Mouse (Mus musculus) embryonic facial prominence, embryonic 15.5 days (tissue): ENCODE measurements around the gene Igsf11. TPM values are rescaled to one million over a fixed set of nuclear protein-coding genes. Genes with fewer than 3 reads are reported as not detected.

Experiments used
- ATAC-seq: fragments of 200-750 bp; cut with Nextera tagmentation; 2 replicates; pipeline ENCODE4 v1.8.0; 2017; ENCODE audit warnings: low read depth, moderate TSS enrichment; ENCODE audit not compliant: insufficient number of reproducible peaks, low FRiP score, low TSS enrichment
- H3K27ac ChIP-seq: fragments of 300-500 bp; sonication (generic); replicated peaks from 2 replicates; pipeline ENCODE4 v1.5.1; 2015; ENCODE audit warnings: mild to moderate bottlenecking, inconsistent platforms
- H3K27me3 ChIP-seq: fragments of 300-500 bp; sonication (generic); 2 replicates; pipeline ENCODE4 v1.6.1; 2015; ENCODE audit warnings: inconsistent platforms
- H3K36me3 ChIP-seq: fragments of 300-500 bp; sonication (generic); 2 replicates; pipeline ENCODE4 v1.6.1; 2015; ENCODE audit warnings: mild to moderate bottlenecking, inconsistent platforms
- H3K4me1 ChIP-seq: fragments of 300-500 bp; sonication (generic); 2 replicates; pipeline ENCODE4 v1.6.1; 2015; ENCODE audit warnings: inconsistent platforms
- H3K4me2 ChIP-seq: fragments of 300-500 bp; sonication (generic); replicated peaks from 2 replicates; pipeline ENCODE4 v1.6.1; 2015; ENCODE audit warnings: mild to moderate bottlenecking, inconsistent platforms
- H3K4me3 ChIP-seq: fragments of 300-500 bp; sonication (generic); replicated peaks from 2 replicates; pipeline ENCODE4 v1.5.1; 2015; ENCODE audit warnings: mild to moderate bottlenecking, inconsistent platforms
- H3K9ac ChIP-seq: fragments of 300-500 bp; sonication (generic); 2 replicates; pipeline ENCODE4 v1.6.1; 2015; ENCODE audit warnings: inconsistent platforms
- H3K9me3 ChIP-seq: fragments of 300-500 bp; sonication (generic); replicated peaks from 2 replicates; pipeline ENCODE4 v1.6.1; 2016; ENCODE audit warnings: inconsistent platforms
- WGBS: fragments of 180-500 bp; shearing (Covaris S2); methylation state at CpG from one replicate; pipeline ENCODE4 v1.1.7; 2015; 5-methylcytosine and 5-hydroxymethylcytosine counted together
- polyA plus RNA-seq: library from polyadenylated mRNA; unstranded; fragments of >200 nt; fragmentation: Nextera tagmentation; extraction: Ambion mirVana; gene quantifications from 2 replicates; pipeline ENCODE4 v1.2.1, GENCODE M21; 2015

The Igsf11 gene
- polyA plus RNA-seq, 1 experiment from 2014 or later: 0.87 TPM

DNA sequence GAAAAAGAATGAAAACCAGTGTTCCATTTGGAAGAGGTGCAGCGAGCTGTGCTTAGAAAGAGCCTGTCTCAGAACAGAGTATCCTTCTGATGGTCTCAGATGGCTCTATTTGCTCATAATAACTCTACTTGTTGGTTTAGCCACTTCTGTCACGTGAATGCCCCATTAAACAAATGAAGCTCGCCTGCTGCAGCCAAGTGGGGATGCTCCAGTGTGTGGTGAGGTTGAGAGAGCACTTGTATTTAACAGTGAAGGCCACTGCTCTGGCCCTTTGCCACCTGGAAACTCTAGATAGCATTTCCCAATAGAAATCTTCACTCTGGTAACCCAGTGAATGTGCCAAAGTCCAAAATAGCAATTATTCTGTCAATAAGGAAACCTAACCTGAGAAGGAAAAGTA lies 92.9 kb downstream of the Igsf11 start:
- Histone ChIP-seq H3K27me3 (no peaks in the 10 kb centered on the region), H3K4me3 (no peak overlapping the region), H3K9me3 (no peaks in the 10 kb centered on the region), H3K9ac (no peak overlapping the region), H3K27ac (no peak overlapping the region), H3K4me2 (no peak overlapping the region), H3K36me3 (no peaks in the 10 kb centered on the region), H3K4me1 (0 out of 2 replicates have a peak, but pooled peaks cover 2% of the 10 kb centered on the region)
- 49% methylated on average over 3 of the region's 3 CpGs for WGBS
- no peak for ATAC-seq

DNA sequence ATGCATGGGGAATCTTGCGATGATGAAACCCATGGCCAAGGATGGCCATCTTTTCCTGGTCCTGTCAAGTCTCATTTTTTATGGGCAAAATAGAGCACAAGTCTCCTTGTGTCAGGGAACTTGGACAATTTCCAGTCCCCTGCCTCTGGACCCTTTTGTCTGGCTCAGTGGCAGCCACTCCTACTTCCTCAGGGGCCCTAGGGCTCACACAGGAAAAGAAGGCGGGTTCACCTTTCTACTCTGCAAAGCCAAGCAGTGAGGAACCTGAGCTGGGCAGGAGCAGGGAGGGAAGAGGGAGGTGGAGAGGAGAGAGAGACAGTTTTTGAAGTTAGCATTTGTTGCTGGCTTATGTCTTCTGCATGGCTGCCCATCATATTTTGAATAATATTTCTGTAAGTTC lies 93.9 kb downstream of the Igsf11 start:
- Histone ChIP-seq H3K4me2 (no peak overlapping the region), H3K9me3 (no peaks in the 10 kb centered on the region), H3K4me1 (0 out of 2 replicates have a peak, but pooled peaks cover 2% of the 10 kb centered on the region), H3K9ac (no peak overlapping the region), H3K27ac (no peak overlapping the region), H3K4me3 (no peak overlapping the region), H3K36me3 (no peaks in the 10 kb centered on the region), H3K27me3 (no peaks in the 10 kb centered on the region)
- WGBS: 55% methylated on average over 2 of the region's 2 CpGs
- ATAC-seq: no peak

DNA sequence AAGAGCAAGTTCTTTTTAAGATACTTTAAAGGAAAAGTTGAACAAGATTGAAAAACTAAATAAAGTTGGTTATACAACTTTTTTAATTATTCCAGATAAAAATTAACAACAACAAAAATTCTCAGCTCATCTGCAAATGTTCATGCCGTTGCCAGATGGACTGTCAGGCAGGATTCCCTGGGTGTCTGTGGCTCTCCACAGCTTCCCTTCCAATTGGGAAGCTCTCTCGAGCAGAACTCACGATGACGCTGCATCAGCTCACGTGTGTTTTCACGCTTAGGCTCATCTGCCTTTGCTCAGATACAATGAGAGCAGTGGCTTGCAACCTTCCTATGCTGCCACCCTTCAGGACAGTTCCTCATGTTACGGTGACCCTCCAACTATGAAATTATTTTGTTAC lies 101.2 kb downstream of the Igsf11 start:
- WGBS: 79% methylated on average over 7 of the region's 7 CpGs
- Histone ChIP-seq H3K9ac (no peak overlapping the region), H3K9me3 (no peaks in the 10 kb centered on the region), H3K4me2 (no peak overlapping the region), H3K27ac (no peak overlapping the region), H3K4me1 (no peaks in the 10 kb centered on the region), H3K36me3 (no peaks in the 10 kb centered on the region), H3K4me3 (no peak overlapping the region), H3K27me3 (no peaks in the 10 kb centered on the region)
- no peak for ATAC-seq

DNA sequence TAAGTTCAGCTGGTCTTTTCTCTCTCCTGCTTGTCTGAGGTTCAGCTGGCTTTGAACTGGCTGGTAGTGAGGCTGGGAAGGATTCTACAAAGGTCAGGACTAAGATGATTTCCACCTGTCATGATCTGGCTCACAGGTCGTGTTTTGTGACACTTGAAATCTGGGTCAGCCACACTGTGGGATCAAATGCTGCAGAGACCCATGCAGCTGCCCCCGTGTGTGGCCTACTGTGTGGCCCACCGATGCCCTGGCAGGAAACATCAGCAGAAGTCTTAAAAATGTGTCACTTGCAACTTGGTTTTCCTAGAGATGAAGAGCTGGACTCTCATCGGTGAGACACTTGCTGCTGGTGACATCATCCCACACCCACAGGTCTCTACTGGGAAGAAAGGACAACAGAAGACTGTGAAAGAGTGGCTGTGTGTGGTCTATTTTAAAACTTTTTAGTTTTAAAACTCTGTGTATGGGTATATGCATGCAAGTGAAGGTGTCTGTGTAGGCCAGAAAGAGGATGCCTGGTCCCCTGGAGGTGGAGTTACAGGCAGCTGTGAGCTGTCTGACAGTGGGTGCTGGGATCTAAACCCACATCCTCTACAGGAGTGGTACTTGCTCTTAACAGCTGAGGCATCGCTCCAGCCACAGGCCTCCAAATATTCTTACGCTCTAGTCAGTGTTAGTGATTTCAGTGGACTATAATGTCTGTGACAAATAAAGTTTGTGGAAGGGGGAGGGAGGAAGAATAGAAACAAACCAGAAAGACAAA lies 106.2 kb downstream of the Igsf11 start:
- Histone ChIP-seq H3K27ac (no peak overlapping the region), H3K4me2 (no peak overlapping the region), H3K9ac (no peak overlapping the region), H3K9me3 (no peaks in the 10 kb centered on the region), H3K4me1 (no peaks in the 10 kb centered on the region), H3K36me3 (no peaks in the 10 kb centered on the region), H3K4me3 (no peak overlapping the region), H3K27me3 (no peaks in the 10 kb centered on the region)
- no peak for ATAC-seq
- whole genome bisulfite sequencing: 75% methylated on average over 6 of the region's 6 CpGs

DNA sequence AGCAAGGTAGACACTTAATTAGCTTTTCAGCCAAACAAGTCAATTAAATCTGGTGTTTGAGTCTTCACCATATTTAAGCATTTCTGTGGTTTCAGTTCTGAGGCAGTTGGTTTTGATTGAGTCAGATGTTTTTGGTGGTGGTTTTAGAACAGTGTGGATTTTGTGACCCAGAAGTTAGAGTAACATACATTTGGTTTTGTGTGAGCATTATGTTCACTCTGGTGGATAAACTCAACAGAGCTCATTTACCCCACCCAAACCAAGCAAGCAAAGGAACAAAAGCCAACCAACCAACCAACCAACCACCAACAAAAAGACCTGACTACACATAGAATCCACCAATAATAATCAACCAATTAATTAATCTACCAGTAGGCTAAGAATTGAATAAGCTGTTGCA lies 106.8 kb downstream of the Igsf11 start:
- Histone ChIP-seq H3K4me3 (no peak overlapping the region), H3K27ac (no peak overlapping the region), H3K27me3 (no peaks in the 10 kb centered on the region), H3K4me1 (no peaks in the 10 kb centered on the region), H3K9ac (no peak overlapping the region), H3K9me3 (no peaks in the 10 kb centered on the region), H3K4me2 (no peak overlapping the region), H3K36me3 (no peaks in the 10 kb centered on the region)
- ATAC-seq: no peak

DNA sequence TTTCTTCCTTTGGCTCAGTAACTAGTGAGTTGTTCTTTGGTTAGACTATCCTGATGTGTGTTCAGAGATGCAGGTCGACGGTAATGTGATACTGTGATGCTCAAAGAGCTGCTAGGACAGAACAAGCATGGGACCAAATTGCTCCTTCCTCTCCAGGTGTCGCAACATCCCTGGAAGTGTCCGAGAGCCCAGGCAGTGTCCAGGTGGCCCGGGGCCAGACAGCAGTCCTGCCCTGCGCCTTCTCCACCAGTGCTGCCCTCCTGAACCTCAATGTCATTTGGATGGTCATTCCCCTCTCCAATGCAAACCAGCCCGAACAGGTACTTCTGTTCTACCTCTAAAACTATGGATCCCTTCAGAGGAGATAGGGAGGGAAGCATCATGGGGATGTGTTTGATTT lies 114.5 kb downstream of the Igsf11 start:
- H3K4me3 ChIP-seq: no peak overlapping the region
- no peak; the same call in 1 of the 2 replicates for ATAC-seq
- no peak overlapping the region for H3K9ac ChIP-seq

DNA sequence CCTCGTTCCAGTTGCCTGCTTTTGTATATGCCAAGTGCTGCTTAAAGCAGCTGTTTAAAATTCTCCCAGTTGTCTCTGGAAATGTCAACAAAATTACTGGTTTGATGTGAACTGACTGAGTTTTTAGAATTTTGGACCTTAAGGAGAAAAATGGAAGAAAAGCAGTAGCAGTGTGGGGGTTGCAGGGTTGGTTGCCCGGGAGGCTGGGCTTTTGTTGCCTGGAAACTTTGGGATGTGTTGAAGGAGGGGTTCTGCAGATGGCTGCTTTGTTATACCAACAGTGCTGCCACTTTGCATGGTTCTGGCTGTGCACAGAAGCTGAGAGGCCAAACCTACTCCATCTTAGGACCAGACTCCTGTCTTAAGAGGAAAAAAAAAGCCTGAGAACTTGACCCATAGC lies 127.0 kb downstream of the Igsf11 start:
- WGBS: 58% methylated on average over 2 of the region's 2 CpGs
- H3K9me3 ChIP-seq: no peaks in the 10 kb centered on the region
- no peaks in the 10 kb centered on the region for H3K4me1 ChIP-seq
- H3K9ac ChIP-seq: no peak overlapping the region
- no peak overlapping the region for H3K4me3 ChIP-seq
- no peak overlapping the region for H3K4me2 ChIP-seq
- ATAC-seq: no peak
- no peaks in the 10 kb centered on the region for H3K27me3 ChIP-seq
- H3K27ac ChIP-seq: no peak overlapping the region
- no peaks in the 10 kb centered on the region for H3K36me3 ChIP-seq

More for the DNA sequence above, 114.5 kb downstream of the Igsf11 start:
- Histone ChIP-seq H3K36me3 (no peaks in the 10 kb centered on the region), H3K9me3 (no peaks in the 10 kb centered on the region), H3K4me1 (no peaks in the 10 kb centered on the region), H3K4me2 (no peak overlapping the region), H3K27me3 (no peaks in the 10 kb centered on the region), H3K27ac (no peak overlapping the region)
- WGBS: 87% methylated on average over 7 of the region's 7 CpGs

DNA sequence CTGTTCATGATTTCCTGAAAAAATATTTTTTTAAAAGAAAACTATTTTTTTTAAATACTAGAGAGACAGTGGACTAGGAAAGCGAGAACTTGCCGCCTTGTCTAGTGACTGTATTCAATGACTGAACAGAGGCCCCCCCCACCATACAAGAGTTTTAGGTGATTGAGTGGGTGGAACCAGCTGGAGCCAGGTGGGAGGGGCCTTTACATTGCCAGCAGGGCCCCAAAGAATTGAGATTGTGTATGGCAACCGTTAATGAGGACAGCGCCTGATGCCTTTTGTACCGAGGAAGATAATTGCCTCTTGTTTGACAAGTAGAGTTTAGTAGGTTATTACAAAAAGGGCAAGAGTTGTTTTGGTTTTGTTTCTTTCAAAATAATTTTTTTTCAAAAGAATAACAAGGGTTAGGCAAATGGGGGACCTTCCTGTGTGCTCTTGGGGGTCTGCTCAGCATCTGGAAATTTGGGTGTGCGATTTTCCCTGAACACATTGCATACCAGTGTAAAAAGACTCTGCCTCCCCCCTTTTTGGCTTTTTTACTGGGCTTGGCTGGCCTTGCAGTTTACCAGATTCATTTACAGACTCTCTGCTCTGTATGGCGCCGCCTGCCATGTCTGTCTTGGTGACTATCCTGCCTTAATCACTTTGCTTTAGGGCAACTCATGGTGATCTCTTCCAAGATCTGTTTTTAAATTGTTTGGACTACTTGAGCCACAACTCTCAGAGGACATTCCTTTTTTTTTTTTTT lies 133.7 kb downstream of the Igsf11 start:
- WGBS: 62% methylated on average over 8 of the region's 8 CpGs
- no peak overlapping the region for H3K27ac ChIP-seq
- no peaks in the 10 kb centered on the region for H3K27me3 ChIP-seq
- H3K36me3 ChIP-seq: no peaks in the 10 kb centered on the region
- no peak overlapping the region for H3K4me2 ChIP-seq
- H3K4me3 ChIP-seq: no peak overlapping the region
- H3K9me3 ChIP-seq: no peaks in the 10 kb centered on the region
- no peak for ATAC-seq
- H3K9ac ChIP-seq: no peak overlapping the region
- no peaks in the 10 kb centered on the region for H3K4me1 ChIP-seq

DNA sequence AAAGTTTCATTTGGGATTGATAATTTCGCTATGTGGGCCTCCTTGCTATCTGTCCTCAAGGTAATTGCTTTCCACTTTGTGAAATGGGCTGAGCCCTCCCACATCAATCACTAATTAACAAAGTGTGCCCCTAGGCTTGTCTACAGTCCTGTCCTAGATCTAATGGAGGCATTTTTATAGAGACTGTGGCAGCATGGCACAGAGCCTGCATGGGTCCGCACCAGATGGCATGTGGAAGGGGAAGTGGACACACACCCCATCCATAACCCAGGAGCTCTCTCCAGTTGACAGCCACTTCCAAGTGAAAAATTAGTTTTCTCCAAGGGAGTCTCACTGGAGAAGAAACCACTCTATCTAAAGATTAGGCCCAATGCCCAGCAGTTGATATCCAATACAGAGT lies 138.9 kb downstream of the Igsf11 start:
- no peak overlapping the region for H3K4me3 ChIP-seq
- no peaks in the 10 kb centered on the region for H3K36me3 ChIP-seq
- no peak for ATAC-seq
- no peaks in the 10 kb centered on the region for H3K9me3 ChIP-seq
- H3K27ac ChIP-seq: no peak overlapping the region
- H3K27me3 ChIP-seq: no peaks in the 10 kb centered on the region
- H3K9ac ChIP-seq: no peak overlapping the region
- 73% methylated on average over 2 of the region's 2 CpGs for WGBS
- no peaks in the 10 kb centered on the region for H3K4me1 ChIP-seq
- H3K4me2 ChIP-seq: no peak overlapping the region

DNA sequence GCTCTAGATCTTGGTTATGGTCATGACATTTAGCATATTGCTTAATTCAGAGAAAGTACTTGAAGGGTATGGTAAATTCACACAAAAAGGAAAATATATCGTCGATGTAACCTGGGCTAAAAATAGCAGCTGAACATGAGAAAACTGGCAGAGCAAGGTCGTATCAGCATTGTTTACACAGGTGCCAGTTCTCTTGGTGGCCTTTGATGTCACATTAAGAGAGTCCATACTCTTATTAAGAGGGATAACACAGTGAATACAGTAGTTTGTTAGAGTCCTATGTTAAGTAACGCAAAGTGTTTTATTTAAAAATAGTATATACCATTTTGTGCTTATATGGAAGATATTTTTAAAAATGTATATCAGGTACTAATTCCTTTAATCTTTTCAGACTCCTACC lies 144.8 kb downstream of the Igsf11 start:
- no peak overlapping the region for H3K4me3 ChIP-seq
- H3K27me3 ChIP-seq: 0 out of 2 replicates have a peak, but pooled peaks cover 2% of the 10 kb centered on the region
- H3K4me2 ChIP-seq: no peak overlapping the region
- no peaks in the 10 kb centered on the region for H3K9me3 ChIP-seq
- no peaks in the 10 kb centered on the region for H3K36me3 ChIP-seq
- 57% methylated on average over 4 of the region's 4 CpGs for WGBS
- H3K27ac ChIP-seq: no peak overlapping the region
- H3K9ac ChIP-seq: no peak overlapping the region
- no peaks in the 10 kb centered on the region for H3K4me1 ChIP-seq
- no peak for ATAC-seq

DNA sequence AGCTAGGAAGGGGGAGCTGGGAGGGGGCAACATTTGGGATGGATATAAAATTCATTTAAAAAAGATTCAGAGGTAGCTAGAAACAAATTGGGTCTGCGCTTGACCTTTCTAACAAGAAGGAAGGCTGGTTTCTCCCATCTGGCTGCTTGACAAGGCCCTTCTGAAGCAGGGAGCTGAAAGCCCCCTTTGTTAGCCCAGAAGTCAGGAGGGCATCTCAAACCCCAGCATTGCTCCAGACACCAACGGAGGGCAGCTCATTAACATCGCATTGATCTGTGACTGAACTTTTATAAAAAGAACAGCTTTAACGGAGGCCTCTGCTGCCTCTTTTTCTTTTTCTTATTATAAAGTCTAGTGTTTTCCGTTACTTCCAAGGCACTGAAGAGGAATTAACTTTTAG lies 151.9 kb downstream of the Igsf11 start:
- no peak for ATAC-seq
- H3K27me3 ChIP-seq: no peaks in the 10 kb centered on the region
- H3K27ac ChIP-seq: no peak overlapping the region
- 36% methylated on average over 5 of the region's 5 CpGs for WGBS
- H3K9me3 ChIP-seq: no peaks in the 10 kb centered on the region
- no peaks in the 10 kb centered on the region for H3K36me3 ChIP-seq
- no peak overlapping the region for H3K4me2 ChIP-seq
- no peaks in the 10 kb centered on the region for H3K4me1 ChIP-seq
- H3K9ac ChIP-seq: no peak overlapping the region
- no peak overlapping the region for H3K4me3 ChIP-seq
